21 mouse cellular contexts compared by ENCODE assay signal in genomic region chr12:36134111-36134510, GRCm38 (mm10).
"Had no signal": no experiment of that assay in that cellular context is flagged by ENCODE, and none has a peak within 500 bp of the region (broad histone marks: within the 10 kb centered on the region; RNA-seq: fewer than 3 reads in every experiment).

No protein-coding gene starts in this region.

- ATAC-seq: midbrain, embryonic 15.5 days had no signal

- H3K4me2 ChIP-seq: liver, embryonic 13.5 days; midbrain, embryonic 12.5 days; midbrain, embryonic 15.5 days; neural tube, embryonic 12.5 days; neural tube, embryonic 15.5 days; stomach, embryonic 15.5 days had no signal

- H3K9me3 ChIP-seq: liver, embryonic 13.5 days; midbrain, embryonic 12.5 days; midbrain, embryonic 15.5 days; neural tube, embryonic 12.5 days; neural tube, embryonic 15.5 days; stomach, embryonic 15.5 days had no signal

- H3K9ac ChIP-seq: liver, embryonic 13.5 days; midbrain, embryonic 12.5 days; midbrain, embryonic 15.5 days; neural tube, embryonic 12.5 days; neural tube, embryonic 15.5 days; stomach, embryonic 15.5 days had no signal

- H3K27me3 ChIP-seq: liver, embryonic 13.5 days; midbrain, embryonic 12.5 days; midbrain, embryonic 15.5 days; neural tube, embryonic 12.5 days; neural tube, embryonic 15.5 days; stomach, embryonic 15.5 days had no signal

- H3K4me3 ChIP-seq: layer of hippocampus, adult 2 months; left cerebral cortex, adult 2 months; liver, embryonic 13.5 days; midbrain, embryonic 12.5 days; midbrain, embryonic 15.5 days; neural tube, embryonic 12.5 days; neural tube, embryonic 15.5 days; stomach, embryonic 15.5 days had no signal

- H3K4me1 ChIP-seq: liver, embryonic 13.5 days; midbrain, embryonic 12.5 days; midbrain, embryonic 15.5 days; neural tube, embryonic 12.5 days; neural tube, embryonic 15.5 days; stomach, embryonic 15.5 days had no signal

- DNase-seq: kidney, adult 9 months; kidney, postnatal 14 days; kidney, postnatal 4 days; layer of hippocampus, postnatal 36 days; liver, embryonic 13.5 days; lung, adult 2 months; lung, postnatal 14 days; lung, postnatal 4 days; right cerebral cortex, adult 18-20 months; right cerebral cortex, postnatal 14 days; right cerebral cortex, postnatal 4 days; spleen, adult 18-20 months; thymus, adult 18-20 months; thymus, postnatal 36 days had no signal

- H3K27ac ChIP-seq: layer of hippocampus, adult 2 months; left cerebral cortex, adult 2 months; liver, embryonic 13.5 days; midbrain, embryonic 12.5 days; midbrain, embryonic 15.5 days; neural tube, embryonic 12.5 days; neural tube, embryonic 15.5 days; stomach, embryonic 15.5 days had no signal
